Mouse (Mus musculus): ENCODE data around the gene Arhgap25.

GRCm38 (mm10) chr6:87449534-87449933 is 83.5 kb downstream of the Arhgap25 start:
- TF ChIP-seq CTCF (IDR thresholded peaks at IDR 0.05; ENCODE audit: low read depth, low read length) (no peak), POLR2A (IDR thresholded peaks at IDR 0.05; ENCODE audit: insufficient read depth, low read length) (no peak)

Data from ES-Bruce4 (cell line).